Mouse (Mus musculus): ENCODE measurements around the gene Il1rapl2. TPM values are rescaled to one million over a fixed set of nuclear protein-coding genes. Genes with fewer than 3 reads are reported as not detected.

Il1rapl2 gene
- polyA plus RNA-seq, 1 experiment from 2014 or later: 0.26 TPM

DNA sequence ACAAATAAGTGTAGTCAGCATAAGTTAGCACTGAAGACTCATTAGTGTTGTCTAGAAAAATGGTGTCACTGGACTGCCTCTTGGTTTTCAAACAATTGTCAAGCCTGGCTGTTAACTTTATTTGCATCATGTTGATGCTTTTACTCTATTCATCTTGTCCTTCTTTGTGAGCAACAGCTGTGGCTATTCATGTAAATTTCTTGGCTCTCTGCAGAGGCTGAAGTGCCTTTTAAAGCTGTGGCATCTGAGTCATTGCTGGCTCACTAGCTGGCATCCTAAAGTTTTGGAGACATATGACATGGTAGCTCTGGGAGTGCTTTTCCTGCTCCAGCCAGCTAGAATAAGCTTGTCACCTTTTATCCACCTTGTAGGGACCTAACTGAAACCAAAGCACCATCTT, 1261.5 kb downstream of the Il1rapl2 start:
- ATAC-seq (replicated peaks; ENCODE audit: insufficient number of reproducible peaks, low FRiP score, low TSS enrichment): no peak
- H3K27me3 ChIP-seq (ENCODE audit: control insufficient read depth, insufficient read depth, low read length): no peaks in the 10 kb centered on the region
- no peaks in the 10 kb centered on the region for H3K36me3 ChIP-seq (ENCODE audit: control insufficient read depth, insufficient read depth, low read length)
- H3K9ac ChIP-seq (ENCODE audit: low read depth, low read length): no peak overlapping the region
- no peaks in the 10 kb centered on the region for H3K9me3 ChIP-seq (replicated peaks; ENCODE audit: control insufficient read depth, low read length)
- no peaks in the 10 kb centered on the region for H3K4me1 ChIP-seq (ENCODE audit: control insufficient read depth, insufficient read depth, low read length)
- no peak overlapping the region for H3K27ac ChIP-seq (ENCODE audit: low read depth, low read length)
- H3K4me3 ChIP-seq (ENCODE audit: low read depth, low read length): no peak overlapping the region
- no peak overlapping the region for H3K4me2 ChIP-seq

DNA sequence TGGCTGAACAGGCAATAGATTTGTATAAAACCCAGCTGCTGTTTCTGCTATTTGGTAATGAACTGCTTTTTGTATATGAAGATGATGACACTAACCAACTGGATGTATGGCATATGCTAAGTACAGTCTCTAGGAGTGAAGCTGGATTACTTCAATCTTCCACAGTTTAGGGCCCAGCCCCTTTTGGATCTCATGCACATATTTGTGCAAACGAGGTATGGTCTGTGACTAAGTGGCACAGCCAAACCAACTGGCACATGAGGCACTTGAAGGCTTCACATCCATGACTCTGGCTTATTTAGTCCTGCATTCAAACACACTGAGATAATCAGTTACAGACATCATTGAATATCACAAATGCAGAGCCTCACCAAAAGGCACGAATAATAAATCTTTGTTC, 1263.5 kb downstream of the Il1rapl2 start:
- H3K36me3 ChIP-seq (ENCODE audit: control insufficient read depth, insufficient read depth, low read length): no peaks in the 10 kb centered on the region
- no peak overlapping the region for H3K9ac ChIP-seq (ENCODE audit: low read depth, low read length)
- H3K4me2 ChIP-seq: no peak overlapping the region
- ATAC-seq (replicated peaks; ENCODE audit: insufficient number of reproducible peaks, low FRiP score, low TSS enrichment): no peak
- no peak overlapping the region for H3K4me3 ChIP-seq (ENCODE audit: low read depth, low read length)
- H3K27me3 ChIP-seq (ENCODE audit: control insufficient read depth, insufficient read depth, low read length): no peaks in the 10 kb centered on the region
- H3K9me3 ChIP-seq (replicated peaks; ENCODE audit: control insufficient read depth, low read length): no peaks in the 10 kb centered on the region
- 66% methylated on average over 2 of the region's 2 CpGs for WGBS (ENCODE audit: insufficient replicate concordance)
- no peak overlapping the region for H3K27ac ChIP-seq (ENCODE audit: low read depth, low read length)
- no peaks in the 10 kb centered on the region for H3K4me1 ChIP-seq (ENCODE audit: control insufficient read depth, insufficient read depth, low read length)

DNA sequence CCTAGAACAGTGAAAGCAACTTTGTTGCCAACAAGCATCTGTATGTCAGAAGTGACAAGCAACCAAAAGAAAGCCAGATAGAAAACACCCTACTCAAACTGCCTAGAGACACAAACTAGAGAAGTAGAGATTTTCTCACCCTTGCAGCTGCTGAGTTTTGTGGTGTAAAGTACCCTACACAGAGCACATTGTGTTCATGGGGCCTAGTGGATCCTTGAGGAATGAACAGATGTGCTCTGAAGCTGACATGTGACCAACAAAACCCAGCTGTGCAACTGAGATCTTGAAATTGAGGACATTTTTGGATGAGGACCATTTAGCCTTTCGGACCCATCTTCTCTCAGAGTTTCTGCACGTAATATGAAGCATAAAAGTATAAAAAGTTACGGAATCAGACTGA, 1268.0 kb downstream of the Il1rapl2 start:
- H3K9ac ChIP-seq (ENCODE audit: low read depth, low read length): no peak overlapping the region
- WGBS (ENCODE audit: insufficient replicate concordance): 79% methylated on average over 3 of the region's 3 CpGs
- no peaks in the 10 kb centered on the region for H3K27me3 ChIP-seq (ENCODE audit: control insufficient read depth, insufficient read depth, low read length)
- ATAC-seq (replicated peaks; ENCODE audit: insufficient number of reproducible peaks, low FRiP score, low TSS enrichment): no peak
- no peak overlapping the region for H3K4me2 ChIP-seq
- H3K4me3 ChIP-seq (ENCODE audit: low read depth, low read length): no peak overlapping the region
- H3K36me3 ChIP-seq (ENCODE audit: control insufficient read depth, insufficient read depth, low read length): no peaks in the 10 kb centered on the region
- H3K27ac ChIP-seq (ENCODE audit: low read depth, low read length): no peak overlapping the region
- no peaks in the 10 kb centered on the region for H3K9me3 ChIP-seq (replicated peaks; ENCODE audit: control insufficient read depth, low read length)
- no peaks in the 10 kb centered on the region for H3K4me1 ChIP-seq (ENCODE audit: control insufficient read depth, insufficient read depth, low read length)
